Mouse (Mus musculus) cortical plate, adult 2 months (tissue): ENCODE measurements around the gene Ugt1a1.

Experiments
- CTCF ChIP-seq: fragments of 200-500 bp; IDR thresholded peaks from 2 replicates; pipeline ENCODE4 v1.5.1; 2011; ENCODE audit warnings: mild to moderate bottlenecking, control low read depth, low read length; ENCODE audit not compliant: insufficient read depth; ENCODE audit errors: extremely low read depth
- POLR2A ChIP-seq: fragments of 200-500 bp; IDR thresholded peaks from 2 replicates; pipeline ENCODE4 v1.6.1; 2011; ENCODE audit warnings: mild to moderate bottlenecking, low read length, control low read depth; ENCODE audit not compliant: insufficient read depth; ENCODE audit errors: extremely low read depth

DNA sequence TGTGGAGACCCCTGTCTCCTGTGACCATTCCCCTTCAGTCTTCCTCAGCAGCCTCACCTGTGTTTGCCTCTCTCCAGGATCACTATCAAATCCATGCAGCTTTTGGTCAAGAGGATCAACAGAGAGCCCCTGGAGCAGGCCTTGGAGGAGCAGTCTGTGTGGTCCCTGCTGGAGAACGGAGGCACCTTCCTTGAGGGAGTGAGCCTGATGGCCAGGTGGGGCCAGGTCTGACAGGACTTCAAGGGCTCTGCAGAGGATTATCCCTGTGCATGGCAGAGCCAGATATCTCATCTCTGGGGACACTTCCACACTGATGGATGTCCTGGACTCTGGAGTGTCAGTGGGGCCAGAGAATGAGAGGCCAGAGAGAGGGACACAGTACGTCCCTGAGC, 43.7 kb downstream of the Ugt1a1 start:
- TF ChIP-seq POLR2A (no peak), CTCF (no peak)
